Mouse (Mus musculus): ENCODE results near the gene Aars2.

Aars2 gene

GRCm38 (mm10) chr17:45559732-45560525 lies 53.3 kb downstream of the Aars2 start:
- no peak for DNase-seq (ENCODE audit: low spot score)

- DNase-seq (ENCODE audit: low spot score), result no peak
These were observed 56.6 kb downstream of the Aars2 start for GRCm38 (mm10) chr17:45563216-45563615.

GRCm38 (mm10) chr17:45563655-45564530 lies 57.3 kb downstream of the Aars2 start, which contains the start of gene Slc35b2:
Slc35b2 (plus strand) TSS chr17:45563874.
- peak; percentile 89 for DNase-seq (ENCODE audit: low spot score)

GRCm38 (mm10) chr17:45564531-45565084 lies 58.0 kb downstream of the Aars2 start:
- no peak for DNase-seq (ENCODE audit: low spot score)

GRCm38 (mm10) chr17:45565103-45565502 lies 58.5 kb downstream of the Aars2 start:
- no peak for DNase-seq (ENCODE audit: low spot score)

- DNase-seq (ENCODE audit: low spot score), result no peak
These were observed 59.4 kb downstream of the Aars2 start for GRCm38 (mm10) chr17:45566031-45566359.

- no peak for DNase-seq (ENCODE audit: low spot score)
These were observed 59.9 kb downstream of the Aars2 start for GRCm38 (mm10) chr17:45566360-45567161.

- DNase-seq (ENCODE audit: low spot score), result peak; percentile 56
These were observed 60.5 kb downstream of the Aars2 start for GRCm38 (mm10) chr17:45567162-45567601.

GRCm38 (mm10) chr17:45568990-45569389 lies 62.3 kb downstream of the Aars2 start:
- DNase-seq (ENCODE audit: low spot score), result no peak

GRCm38 (mm10) chr17:45569999-45570398 lies 63.4 kb downstream of the Aars2 start:
- DNase-seq (ENCODE audit: low spot score), result no peak
